Mouse (Mus musculus) liver, embryonic 13.5 days (tissue): Measurements from ENCODE around the gene Lin37. TPM values are rescaled to one million over a fixed set of nuclear protein-coding genes. Genes with fewer than 3 reads are reported as not detected.

Source experiments
- ATAC-seq: fragments of 200-750 bp; cut with Nextera tagmentation; 2 replicates; pipeline ENCODE4 v1.8.0; 2017; ENCODE audit warnings: low read depth, mild to moderate bottlenecking, moderate number of reproducible peaks, moderate library complexity
- DNase-seq: peaks from one replicate; pipeline ENCODE4 v3.0.0; 2022
- H3K27ac ChIP-seq: fragments of 300-500 bp; sonication (generic); 2 replicates; pipeline ENCODE4 v1.5.1; 2015; ENCODE audit warnings: moderate library complexity, mild to moderate bottlenecking, inconsistent platforms
- H3K27me3 ChIP-seq: fragments of 300-500 bp; sonication (generic); 2 replicates; pipeline ENCODE4 v1.6.1; 2015; ENCODE audit warnings: mild to moderate bottlenecking, inconsistent platforms
- H3K36me3 ChIP-seq: fragments of 300-500 bp; sonication (generic); 2 replicates; pipeline ENCODE4 v1.6.1; 2015; ENCODE audit warnings: mild to moderate bottlenecking, inconsistent platforms
- H3K4me1 ChIP-seq: fragments of 300-500 bp; sonication (generic); replicated peaks from 2 replicates; pipeline ENCODE4 v1.6.1; 2015; ENCODE audit warnings: inconsistent platforms
- H3K4me2 ChIP-seq: fragments of 300-500 bp; sonication (generic); 2 replicates; pipeline ENCODE4 v1.6.1; 2015; ENCODE audit warnings: inconsistent platforms, mild to moderate bottlenecking, moderate library complexity
- H3K4me3 ChIP-seq: fragments of 300-500 bp; sonication (generic); replicated peaks from 2 replicates; pipeline ENCODE4 v1.5.1; 2015; ENCODE audit warnings: mild to moderate bottlenecking, inconsistent platforms
- H3K9ac ChIP-seq: fragments of 300-500 bp; sonication (generic); 2 replicates; pipeline ENCODE4 v1.6.1; 2015; ENCODE audit warnings: mild to moderate bottlenecking, inconsistent platforms
- H3K9me3 ChIP-seq: fragments of 300-500 bp; sonication (generic); replicated peaks from 2 replicates; pipeline ENCODE4 v1.6.1; 2016; ENCODE audit warnings: inconsistent platforms
- WGBS: fragments of 180-500 bp; shearing (Covaris S2); methylation state at CpG from one replicate; pipeline ENCODE4 v1.1.7; 2015; ENCODE audit not compliant: insufficient replicate concordance; 5-methylcytosine and 5-hydroxymethylcytosine counted together
- polyA plus RNA-seq: library from polyadenylated mRNA; unstranded; fragments of >200 nt; fragmentation: Nextera tagmentation; extraction: Ambion mirVana; gene quantifications from 2 replicates; pipeline ENCODE4 v1.2.1, GENCODE M21; 2015

Gene Lin37
- polyA plus RNA-seq, 1 experiment from 2014 or later = 25.3 TPM

- H3K9me3 ChIP-seq = no peaks in the 10 kb centered on the region
- no peak for ATAC-seq
- WGBS = 57% methylated on average over 4 of the region's 4 CpGs
Measured at GRCm38 (mm10) chr7:30594510-30595024, 34.9 kb upstream of the Lin37 start.

GRCm38 (mm10) chr7:30593579-30594509 is 34.2 kb upstream of the Lin37 start:
- H3K27me3 ChIP-seq = peaks cover 7% of the 10 kb centered on the region; the same call in 1 of the 2 replicates
- no peaks in the 10 kb centered on the region for H3K36me3 ChIP-seq
- no peak overlapping the region for H3K27ac ChIP-seq
- H3K4me3 ChIP-seq = no peak overlapping the region
- H3K4me2 ChIP-seq = no peak overlapping the region
- no peak overlapping the region for H3K9ac ChIP-seq
- ATAC-seq (no peak), DNase-seq (no peak)
- 48% methylated on average over 10 of the region's 10 CpGs for WGBS
- H3K9me3 ChIP-seq = no peaks in the 10 kb centered on the region
- H3K4me1 ChIP-seq = peaks cover 30% of the 10 kb centered on the region

More at GRCm38 (mm10) chr7:30594510-30595024, 34.9 kb upstream of the Lin37 start:
- peaks cover 29% of the 10 kb centered on the region for H3K4me1 ChIP-seq
- H3K36me3 ChIP-seq = no peaks in the 10 kb centered on the region
- no peak overlapping the region for H3K27ac ChIP-seq
- H3K4me3 ChIP-seq = no peak overlapping the region
- H3K27me3 ChIP-seq = peaks cover 7% of the 10 kb centered on the region; the same call in 1 of the 2 replicates
- no peak overlapping the region for H3K9ac ChIP-seq
- H3K4me2 ChIP-seq = no peak overlapping the region
- no peak for DNase-seq

GRCm38 (mm10) chr7:30592772-30593423 is 33.3 kb upstream of the Lin37 start:
- Histone ChIP-seq H3K4me1 (peaks cover 30% of the 10 kb centered on the region), H3K9ac (no peak overlapping the region), H3K36me3 (no peaks in the 10 kb centered on the region), H3K9me3 (no peaks in the 10 kb centered on the region), H3K27ac (no peak overlapping the region), H3K27me3 (peaks cover 7% of the 10 kb centered on the region; the same call in 1 of the 2 replicates), H3K4me3 (no peak overlapping the region), H3K4me2 (no peak overlapping the region)
- DNase-seq (no peak), ATAC-seq (no peak)
- WGBS = 39% methylated on average over 5 of the region's 5 CpGs

- Histone ChIP-seq H3K4me3 (no peak overlapping the region), H3K9ac (no peak overlapping the region), H3K4me2 (no peak overlapping the region), H3K9me3 (no peaks in the 10 kb centered on the region), H3K36me3 (peaks cover 6% of the 10 kb centered on the region), H3K27ac (no peak overlapping the region), H3K4me1 (peaks cover 43% of the 10 kb centered on the region), H3K27me3 (peaks cover 7% of the 10 kb centered on the region; the same call in 1 of the 2 replicates)
- WGBS = 75% methylated on average over 4 of the region's 4 CpGs
- DNase-seq (no peak), ATAC-seq (no peak)
Measured at GRCm38 (mm10) chr7:30591605-30591951, 31.9 kb upstream of the Lin37 start.

- no peak for ATAC-seq
Measured at GRCm38 (mm10) chr7:30590927-30591604, 31.4 kb upstream of the Lin37 start.

GRCm38 (mm10) chr7:30589435-30590301 is 30.0 kb upstream of the Lin37 start:
- peak; percentile 69 for DNase-seq
- Histone ChIP-seq H3K9ac (peak overlapping the region; percentile 99), H3K9me3 (no peaks in the 10 kb centered on the region), H3K27ac (peak overlapping the region; percentile 90), H3K27me3 (0 out of 2 replicates have a peak, but pooled peaks cover under 1% of the 10 kb centered on the region), H3K4me1 (peaks cover 42% of the 10 kb centered on the region), H3K36me3 (peaks cover 25% of the 10 kb centered on the region), H3K4me2 (peak overlapping the region; percentile 97), H3K4me3 (peak overlapping the region; percentile 96)
- peak; percentile 22 for ATAC-seq
- WGBS = 27% methylated on average over 40 of the region's 40 CpGs

More at GRCm38 (mm10) chr7:30590927-30591604, 31.4 kb upstream of the Lin37 start:
- H3K36me3 ChIP-seq = peaks cover 11% of the 10 kb centered on the region
- no peak overlapping the region for H3K4me2 ChIP-seq
- peaks cover 46% of the 10 kb centered on the region for H3K4me1 ChIP-seq
- no peak overlapping the region for H3K4me3 ChIP-seq
- 80% methylated on average over 9 of the region's 9 CpGs for WGBS
- no peak overlapping the region for H3K9ac ChIP-seq
- peaks cover 7% of the 10 kb centered on the region; the same call in 1 of the 2 replicates for H3K27me3 ChIP-seq
- H3K27ac ChIP-seq = no peak overlapping the region
- no peak for DNase-seq
- no peaks in the 10 kb centered on the region for H3K9me3 ChIP-seq

GRCm38 (mm10) chr7:30588676-30589434 is 29.2 kb upstream of the Lin37 start, which contains the start of gene Kmt2b:
Gene Kmt2b (minus strand): TSS chr7:30588726.
- peak; percentile 94 for ATAC-seq
- Histone ChIP-seq H3K4me3 (peak within 1 kb of the TSS; percentile 96), H3K9me3 (no peaks in the 10 kb centered on the region), H3K27ac (peak within 1 kb of the TSS; percentile 90), H3K4me2 (peak within 1 kb of the TSS; percentile 97), H3K9ac (peak within 1 kb of the TSS; percentile 99), H3K4me1 (peaks cover 34% of the 10 kb centered on the region), H3K36me3 (peaks cover 33% of the 10 kb centered on the region), H3K27me3 (no peaks in the 10 kb centered on the region)
- under 1% methylated on average over 57 of the region's 68 CpGs for WGBS
- DNase-seq = peak; percentile 95

- Histone ChIP-seq H3K27ac (peak overlapping the region; percentile 90), H3K9ac (peak overlapping the region; percentile 99), H3K36me3 (peaks cover 41% of the 10 kb centered on the region), H3K4me3 (peak overlapping the region; percentile 96), H3K4me2 (peak overlapping the region; percentile 97), H3K27me3 (no peaks in the 10 kb centered on the region), H3K4me1 (peaks cover 27% of the 10 kb centered on the region), H3K9me3 (no peaks in the 10 kb centered on the region)
- under 1% methylated on average over 62 of the region's 67 CpGs for WGBS
- DNase-seq (peak; percentile 48), ATAC-seq (peak; percentile 29)
Measured at GRCm38 (mm10) chr7:30587842-30588667, 28.4 kb upstream of the Lin37 start.

GRCm38 (mm10) chr7:30586455-30587020 is 26.9 kb upstream of the Lin37 start:
- no peak for DNase-seq
- no peak for ATAC-seq
- 88% methylated on average over 28 of the region's 28 CpGs for WGBS
- Histone ChIP-seq H3K27ac (no peak overlapping the region), H3K4me3 (peak overlapping the region; percentile 96), H3K27me3 (no peaks in the 10 kb centered on the region), H3K9ac (peak overlapping the region; percentile 99), H3K4me1 (peaks cover 27% of the 10 kb centered on the region), H3K9me3 (no peaks in the 10 kb centered on the region), H3K36me3 (peaks cover 56% of the 10 kb centered on the region), H3K4me2 (peak overlapping the region; percentile 97)
